Mouse (Mus musculus): ENCODE measurements at regions not wholly inside any gene's neighbourhood (a gene's known extent, or its start where the extent isn't known, plus 50 kb on each side); places are given as distances from the start of the nearest gene placed in this dataset.

DNA sequence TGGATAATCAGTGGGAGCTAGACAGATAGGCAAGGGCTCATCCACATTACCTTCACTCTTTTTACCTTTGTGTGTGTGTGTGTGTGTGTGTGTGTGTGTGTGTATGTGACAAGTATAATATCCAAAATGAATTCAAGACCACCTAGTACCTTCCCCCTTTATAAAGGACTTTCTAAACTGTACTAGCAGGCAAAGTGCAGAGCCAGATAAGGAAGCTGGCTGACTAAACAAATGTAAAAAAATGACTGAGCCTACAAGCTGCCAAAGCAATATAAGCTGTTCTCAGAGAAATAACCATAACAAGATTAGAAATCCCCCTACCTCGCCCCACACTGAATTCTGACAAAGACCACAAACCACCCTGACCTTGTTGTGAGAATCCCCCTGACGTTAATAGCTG lies 586.8 kb upstream of the Chrm3 start:
- TF ChIP-seq CTCF (IDR thresholded peaks at IDR 0.05; ENCODE audit: borderline replicate concordance, insufficient read depth, low read depth, low read length) (no peak), POLR2A (IDR thresholded peaks at IDR 0.05; ENCODE audit: borderline replicate concordance, insufficient read depth, low read length) (no peak)
